Mouse (Mus musculus) cerebellum, postnatal 25 days (tissue): ENCODE measurements around the gene Ppil1.
"Not testable (repeated sequence)": the region's sequence is repeated elsewhere in the genome, so short reads cannot be mapped to it uniquely, and the experiment has no call there.

ENCODE experiments used
- DNase-seq, 2 experiments: peaks; one replicate each; pipeline ENCODE4 v3.0.0; 2021; ENCODE audit warnings: mixed read lengths in 2 of 2

Gene Ppil1

DNA sequence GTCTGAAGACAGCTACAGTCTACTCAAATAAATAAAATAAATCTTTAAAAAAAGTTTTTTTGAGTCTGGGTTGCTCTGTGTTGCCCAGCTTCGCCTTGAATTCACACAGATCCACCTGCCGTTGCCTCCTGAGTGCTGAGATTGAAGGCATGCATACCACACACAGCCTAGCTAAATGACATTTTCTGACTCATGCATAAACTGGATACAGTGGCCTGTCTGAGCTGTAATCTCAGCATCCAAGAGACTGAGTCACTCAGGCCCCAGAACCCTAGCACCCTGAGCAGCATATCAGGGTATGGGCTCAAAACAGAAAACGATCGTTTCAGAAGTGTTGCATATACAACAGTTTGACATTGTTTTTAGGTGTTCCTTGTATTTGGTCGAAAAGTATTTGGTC, 17.6 kb upstream of the Ppil1 start:
- no peak for DNase-seq

DNA sequence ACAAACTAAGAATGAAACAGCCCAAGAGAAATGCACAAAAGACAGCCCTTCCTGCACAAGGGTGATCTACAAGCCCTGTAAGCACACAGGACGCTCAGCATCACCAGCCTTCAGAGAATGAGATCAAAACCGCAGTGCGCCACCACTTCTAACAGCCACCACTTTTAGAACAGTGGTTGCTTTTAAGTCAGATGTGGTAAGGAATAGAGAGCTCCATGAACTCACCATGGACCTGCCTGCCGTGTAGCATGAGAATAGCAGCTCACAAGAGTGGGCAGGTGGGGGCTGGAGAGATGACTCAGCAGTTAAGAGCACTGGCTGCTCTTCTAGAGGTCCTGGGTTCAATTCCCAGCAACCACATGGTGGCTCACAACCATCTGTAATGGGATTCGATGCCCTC, 16.4 kb upstream of the Ppil1 start:
- DNase-seq: no peak

DNA sequence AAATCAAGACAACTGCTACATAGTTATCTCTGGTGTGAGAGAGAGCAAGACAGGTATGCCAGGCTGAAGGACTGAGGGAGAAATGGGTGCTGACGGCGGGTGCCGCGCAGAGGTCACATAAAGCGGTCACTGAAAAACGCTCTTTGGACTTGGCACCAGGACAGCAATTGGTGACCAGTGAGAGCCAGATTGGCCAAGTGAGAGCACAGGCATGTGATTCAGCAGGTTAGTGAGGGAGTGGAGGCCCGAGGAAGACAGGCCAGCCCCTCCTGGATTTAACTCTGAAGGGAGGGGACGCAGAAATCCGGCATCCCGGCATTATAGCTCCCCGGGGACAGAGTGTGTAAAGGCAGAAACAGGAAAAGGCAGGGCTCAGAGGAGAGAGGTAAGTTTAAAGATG, 9.9 kb upstream of the Ppil1 start:
- DNase-seq: no peak

DNA sequence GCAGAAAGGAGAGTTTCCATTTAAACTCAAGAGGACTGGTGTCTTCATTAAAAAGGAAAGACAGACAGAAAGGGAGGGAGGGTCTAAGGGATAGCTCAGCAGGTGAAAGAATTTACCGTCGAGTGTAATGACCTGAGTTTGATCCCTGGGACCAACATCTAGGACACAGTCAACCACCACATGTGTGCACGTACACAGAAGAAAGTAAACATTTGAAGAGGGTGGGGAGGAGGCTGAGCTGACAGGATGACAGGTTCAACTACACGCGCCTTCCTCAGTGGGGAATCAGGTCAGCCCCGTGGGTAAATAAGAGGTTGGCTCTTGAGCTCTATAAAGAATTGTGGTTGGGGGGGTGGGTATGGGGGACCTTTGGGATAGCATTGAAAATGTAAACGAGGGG, 9.2 kb upstream of the Ppil1 start:
- no peak for DNase-seq

DNA sequence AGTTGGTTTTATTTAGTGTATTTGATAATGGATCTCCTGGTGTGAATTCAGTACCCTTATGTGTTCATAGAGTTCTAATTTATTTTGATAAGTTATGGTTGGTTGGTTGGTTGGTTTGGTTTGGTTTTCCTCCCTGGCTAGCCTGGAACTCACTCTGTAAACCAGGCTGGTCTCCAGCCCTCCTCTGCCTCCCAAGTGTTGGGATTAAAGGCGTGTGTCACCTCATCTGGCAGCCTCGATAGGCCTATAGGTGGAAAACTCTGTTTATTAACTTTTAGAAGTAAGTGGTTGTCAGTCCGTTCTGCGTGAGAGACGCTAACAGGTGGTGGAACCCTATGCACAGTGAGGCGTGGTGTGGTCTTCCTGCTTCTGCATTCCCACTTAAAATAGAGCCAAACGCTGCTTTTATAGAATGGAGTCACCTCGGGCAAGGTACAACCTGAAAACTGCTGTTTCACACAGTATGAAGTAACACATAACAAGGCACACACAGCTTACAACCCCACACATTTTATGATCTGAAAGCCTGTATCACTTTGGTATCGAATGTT, 6.2 kb upstream of the Ppil1 start:
- DNase-seq: no peak

DNA sequence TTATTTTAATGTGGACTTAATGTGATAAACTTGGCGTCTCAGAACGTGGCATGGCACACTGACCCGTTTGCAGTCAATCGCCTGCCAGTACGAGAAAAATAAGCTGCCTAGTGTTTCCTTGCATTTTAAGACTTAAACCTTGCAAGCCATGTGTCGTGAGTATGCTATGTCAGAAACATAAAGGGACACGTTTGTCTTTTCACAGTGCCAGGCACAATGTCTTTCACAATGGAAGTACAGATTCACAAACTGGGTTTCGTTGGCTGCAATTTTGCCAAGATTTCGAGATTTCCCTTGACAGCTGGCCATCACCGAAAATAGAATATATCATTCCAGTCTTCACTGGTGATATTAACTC, 5.3 kb upstream of the Ppil1 start:
- no peak for DNase-seq

DNA sequence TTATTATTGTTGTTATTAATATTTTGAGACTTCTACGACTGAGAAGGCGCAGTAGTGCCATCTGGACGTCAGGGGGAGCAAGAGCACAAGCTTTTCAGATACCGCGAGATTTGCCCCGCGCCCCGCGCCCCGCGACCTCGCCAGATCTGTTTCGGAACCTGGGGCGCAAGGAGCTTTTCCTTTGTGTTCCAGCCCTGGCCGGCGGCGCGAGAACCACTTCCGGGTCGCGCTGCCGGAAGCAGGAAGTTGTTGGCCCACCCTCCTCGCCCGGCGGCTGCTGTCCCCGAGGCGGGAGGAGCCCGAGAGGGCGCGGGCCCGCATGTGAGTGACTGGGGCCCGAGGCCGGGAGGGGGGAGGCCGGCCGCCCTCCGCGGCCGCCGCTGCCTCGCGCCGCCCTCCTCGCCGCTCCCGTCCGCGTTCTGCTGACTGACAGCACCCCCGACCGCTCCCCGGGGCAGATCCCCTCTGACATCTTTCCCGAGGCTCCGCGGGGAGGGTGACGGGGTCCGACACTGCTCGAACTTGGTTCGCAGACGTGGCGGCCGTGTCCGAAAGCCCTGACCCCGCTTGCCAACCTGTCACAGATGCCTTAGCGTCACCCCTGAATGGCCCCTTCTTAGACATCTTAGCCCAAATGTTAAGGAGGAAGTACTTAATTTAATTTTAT, 4.8 kb upstream of the Ppil1 start, which contains the start of gene BC004004:
TSS of gene BC004004 (plus strand) at position 107 of the 667 bp plus-strand sequence.
- peak; percentile 97 to 98 for DNase-seq

DNA sequence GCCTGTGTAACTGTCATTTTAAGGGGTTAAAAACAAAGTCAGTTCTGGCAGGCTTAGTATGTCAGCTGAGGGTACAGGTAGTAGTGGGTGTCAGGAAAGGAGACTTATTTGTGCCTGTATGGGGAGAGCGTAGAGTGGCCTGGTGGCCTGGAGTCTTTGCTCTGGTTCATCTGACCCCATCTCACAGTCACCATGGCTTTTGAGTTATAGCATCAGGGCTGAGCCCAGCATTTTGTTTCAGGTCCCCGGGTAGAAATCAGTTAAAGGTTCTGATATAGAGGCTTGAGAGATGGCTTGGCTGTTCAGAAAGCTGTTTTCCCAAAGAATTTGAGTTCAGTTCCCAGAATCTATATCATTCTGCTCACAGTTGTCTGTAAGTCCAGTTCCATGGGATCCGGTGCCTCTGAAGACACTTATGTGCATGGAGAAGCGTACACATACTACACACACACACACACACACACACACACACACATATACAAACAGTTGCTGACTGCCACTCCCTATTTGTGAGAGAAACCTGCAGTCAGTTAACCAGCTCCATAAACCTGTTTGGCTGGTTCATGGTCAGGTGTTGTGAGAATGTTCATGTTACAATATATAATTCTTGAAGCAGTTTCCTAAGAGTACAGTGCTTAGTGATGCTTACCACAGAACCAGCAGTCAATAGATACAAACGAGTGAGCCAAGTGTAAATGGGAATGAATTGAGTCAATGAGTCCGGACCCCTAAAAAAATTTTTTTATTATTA, 4.1 kb upstream of the Ppil1 start:
- peak in 1 of 2 experiments; percentile 31 for DNase-seq

DNA sequence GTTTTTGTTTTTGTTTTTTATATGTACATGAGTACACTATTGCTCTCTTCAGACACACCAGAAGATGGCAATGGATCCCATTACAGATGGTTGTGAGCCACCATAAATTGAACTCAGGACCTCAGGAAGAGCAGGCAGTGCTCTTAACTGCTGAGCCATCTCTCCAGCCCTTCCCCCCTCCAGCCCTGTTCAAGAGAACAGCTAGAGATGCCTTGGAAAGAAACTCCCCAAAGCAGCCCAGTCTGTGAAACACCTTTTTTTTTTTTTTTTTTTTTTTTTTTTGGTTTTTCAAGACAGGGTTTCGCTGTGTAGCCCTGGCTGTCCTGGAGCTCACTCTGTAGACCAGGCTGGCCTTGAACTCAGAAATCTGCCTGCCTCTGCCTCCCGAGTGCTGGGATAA, 3.1 kb upstream of the Ppil1 start:
- DNase-seq: not testable (repeated sequence)

DNA sequence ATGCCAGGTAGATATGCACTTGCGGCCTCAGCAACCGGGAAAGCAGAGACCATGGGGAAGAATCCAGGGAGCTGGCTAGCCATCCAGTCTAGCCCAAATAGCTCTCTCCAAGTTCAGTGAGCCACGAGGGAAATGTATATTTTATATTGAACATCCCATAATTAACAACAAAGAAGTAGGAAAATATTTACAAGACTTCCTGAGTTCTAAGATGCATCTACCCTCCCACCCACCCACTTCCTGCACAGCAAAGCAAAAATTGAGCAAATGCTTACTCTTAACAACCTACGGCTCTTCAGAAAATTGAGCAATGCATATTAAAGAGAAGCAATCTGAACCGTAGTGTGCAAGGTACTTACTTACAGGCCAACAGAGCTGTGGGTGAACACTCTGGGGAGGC, 774 bp upstream of the Ppil1 start:
- DNase-seq: no peak

DNA sequence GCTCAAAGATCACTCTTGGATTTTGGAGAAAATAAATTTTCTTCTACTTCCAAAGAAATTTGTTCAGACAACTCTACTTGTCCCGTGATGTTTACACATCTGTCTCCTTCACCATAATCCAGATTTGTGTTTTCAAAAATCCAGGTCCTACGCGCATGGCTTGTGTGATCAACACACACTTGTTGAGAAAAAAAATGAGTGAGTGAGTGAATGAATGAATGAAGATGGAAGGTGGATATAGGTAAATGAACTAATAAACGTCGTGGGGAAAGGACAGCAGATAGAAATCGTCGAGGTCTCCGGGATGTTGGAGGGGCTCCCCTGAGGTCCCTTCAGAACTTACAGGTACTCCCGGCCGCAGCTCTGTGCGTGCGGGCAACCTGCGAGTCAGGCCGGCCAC, 569 bp downstream of the Ppil1 start:
- DNase-seq: no peak

DNA sequence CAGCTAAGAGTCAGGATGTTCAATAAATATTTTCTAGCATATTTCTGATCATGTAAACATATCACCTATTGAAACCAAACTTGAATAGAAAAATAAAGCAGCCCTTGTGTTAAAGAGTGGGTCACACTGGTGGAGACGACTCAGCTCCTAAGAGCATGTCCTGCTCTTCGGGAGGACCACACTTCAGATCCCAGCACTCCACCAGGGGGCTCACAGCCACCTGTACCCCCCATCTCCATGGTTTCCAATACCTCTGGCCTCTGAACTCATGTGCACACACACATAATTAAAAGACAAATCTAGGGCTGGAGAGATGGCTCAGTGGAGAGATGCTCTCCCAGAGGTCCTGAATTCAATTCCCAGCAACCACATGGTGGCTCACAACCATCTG, 1.7 kb downstream of the Ppil1 start:
- DNase-seq: no peak

DNA sequence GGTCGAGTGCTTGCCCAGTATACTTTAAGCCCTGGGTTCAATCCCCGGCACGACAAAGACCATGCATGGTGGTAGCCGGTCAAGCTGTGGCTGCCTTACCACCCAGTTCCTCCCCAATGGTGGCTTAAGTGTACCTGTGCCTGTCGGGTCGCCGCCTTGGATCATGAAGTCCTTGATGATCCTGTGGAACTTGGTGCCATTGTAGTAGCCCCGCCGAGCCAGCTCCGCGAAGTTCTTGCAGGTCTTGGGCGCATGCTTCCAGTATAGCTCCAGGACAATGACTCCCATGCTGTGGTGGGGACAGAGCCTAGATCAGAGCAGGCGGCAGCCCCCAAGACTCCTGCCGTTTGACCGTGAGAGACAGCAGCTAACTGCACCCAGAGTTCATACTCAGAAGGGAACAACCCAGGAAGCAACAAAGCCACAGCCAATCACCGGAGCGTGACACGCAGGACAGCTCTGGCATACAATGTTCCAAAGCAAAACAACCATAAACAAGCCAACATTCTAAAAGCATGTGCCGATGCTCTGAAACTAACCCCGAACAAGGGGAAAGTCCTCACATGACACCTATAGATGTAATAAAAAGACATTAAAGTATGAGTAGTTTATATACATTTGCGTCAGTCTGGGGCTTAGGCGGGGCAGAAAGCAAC, 2.3 kb downstream of the Ppil1 start:
- DNase-seq: no peak

DNA sequence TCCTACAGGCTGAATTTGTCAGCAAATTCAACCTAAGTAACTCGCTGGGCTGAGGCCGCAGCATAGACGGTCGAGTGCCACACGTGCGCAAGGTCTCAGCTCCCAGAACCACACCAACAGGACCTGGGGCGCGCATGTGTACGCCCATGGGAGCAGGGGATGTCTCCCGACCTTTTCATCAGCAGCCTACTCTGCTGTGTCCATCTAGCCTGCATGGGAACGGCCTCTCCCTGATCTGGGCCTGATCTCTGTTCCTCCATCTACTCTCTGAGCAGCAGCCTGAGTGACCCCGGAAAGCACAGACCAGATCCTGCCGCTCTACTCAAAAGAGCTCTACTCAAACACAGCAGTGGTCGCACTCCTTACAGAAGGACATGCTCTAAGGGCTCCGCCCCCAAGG, 3.5 kb downstream of the Ppil1 start:
- no peak for DNase-seq

DNA sequence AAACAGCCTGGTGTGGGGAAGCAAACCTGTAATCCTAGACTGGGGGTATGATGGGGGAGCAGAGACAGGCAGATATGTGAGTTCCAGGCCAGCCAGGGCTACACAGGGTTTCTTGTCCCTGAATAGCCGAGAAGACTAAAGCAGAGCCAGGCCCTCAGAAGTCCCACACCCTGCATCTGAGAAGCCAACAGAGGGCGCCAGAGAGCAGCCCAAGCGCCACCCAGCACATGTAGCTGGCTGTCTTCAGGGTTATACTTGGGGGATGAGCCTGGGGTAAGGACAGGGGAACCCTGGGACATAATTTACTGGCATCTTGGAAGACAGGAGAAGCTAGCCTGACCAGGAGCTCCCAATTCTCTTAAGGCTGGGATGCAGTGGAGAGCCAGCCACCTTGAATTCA, 4.5 kb downstream of the Ppil1 start:
- peak; percentile 85 to 91 for DNase-seq

DNA sequence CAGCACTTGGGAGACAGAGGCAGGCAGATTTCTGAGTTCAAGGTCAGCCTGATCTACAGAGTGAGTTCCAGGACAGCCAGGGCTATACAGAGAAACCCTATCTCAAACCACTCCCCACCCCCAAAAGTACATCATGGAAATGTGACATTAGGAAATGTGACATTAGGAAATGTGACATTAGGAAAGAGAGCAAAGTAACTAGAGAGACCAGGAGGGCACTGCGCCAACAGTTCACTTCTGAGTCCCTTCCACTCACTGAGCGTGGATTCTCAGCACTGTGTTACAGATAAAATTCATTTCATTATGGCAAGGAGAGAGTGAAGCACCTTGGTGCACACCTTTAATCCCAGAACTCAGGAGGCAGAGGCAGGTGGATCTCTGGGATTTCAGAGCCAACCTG, 5.1 kb downstream of the Ppil1 start:
- DNase-seq: no peak

DNA sequence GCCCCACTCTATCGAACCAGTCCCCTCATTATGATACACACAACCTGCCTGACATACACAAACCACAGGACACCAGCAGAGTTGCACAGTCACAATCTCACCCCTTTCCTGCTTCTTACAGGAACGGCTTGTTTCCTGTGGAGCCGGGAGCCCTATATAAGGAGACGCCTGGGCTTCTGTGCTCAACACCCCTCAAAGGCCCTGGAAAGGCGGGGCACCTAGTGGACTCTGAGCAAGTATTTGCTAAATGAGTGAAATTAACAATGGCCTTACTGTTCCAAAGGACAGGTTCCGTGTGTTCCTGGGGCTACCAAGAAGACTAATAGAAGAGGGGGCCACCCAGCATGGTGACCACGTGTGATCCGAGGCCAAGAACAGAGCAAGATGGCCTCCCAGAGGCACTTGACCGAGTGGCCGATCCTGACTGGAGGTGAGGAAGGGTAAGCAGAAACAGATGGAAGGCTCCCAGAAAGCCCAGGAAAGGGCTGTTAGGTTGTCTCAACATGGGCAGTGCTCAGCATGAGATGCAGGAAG, 5.9 kb downstream of the Ppil1 start:
- DNase-seq: no peak

DNA sequence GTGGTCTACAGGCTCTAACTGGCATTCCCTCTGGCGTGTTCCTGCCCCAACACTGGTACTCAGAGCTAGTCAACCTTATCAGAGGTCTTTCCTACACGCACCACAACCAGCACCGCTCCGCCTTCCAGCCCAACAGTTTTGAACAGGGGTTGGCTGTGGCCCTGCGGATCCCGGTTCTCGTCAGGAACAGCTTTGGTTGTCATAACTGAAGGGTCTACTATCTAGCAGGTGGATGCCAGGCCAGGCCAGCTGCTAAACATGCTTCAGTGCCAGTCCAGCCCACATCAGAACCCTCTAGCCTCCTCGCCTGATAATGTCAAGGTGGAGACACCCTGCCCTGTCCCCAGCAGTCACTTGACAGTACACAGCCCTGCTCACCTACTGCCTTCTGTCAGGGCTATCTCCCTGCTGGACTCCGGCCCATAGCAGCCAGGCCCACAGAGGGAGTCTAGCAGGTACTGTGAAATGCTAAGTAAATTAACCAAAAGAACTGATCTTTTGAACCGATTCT, 6.9 kb downstream of the Ppil1 start:
- peak in 1 of 2 experiments; percentile 54 for DNase-seq

DNA sequence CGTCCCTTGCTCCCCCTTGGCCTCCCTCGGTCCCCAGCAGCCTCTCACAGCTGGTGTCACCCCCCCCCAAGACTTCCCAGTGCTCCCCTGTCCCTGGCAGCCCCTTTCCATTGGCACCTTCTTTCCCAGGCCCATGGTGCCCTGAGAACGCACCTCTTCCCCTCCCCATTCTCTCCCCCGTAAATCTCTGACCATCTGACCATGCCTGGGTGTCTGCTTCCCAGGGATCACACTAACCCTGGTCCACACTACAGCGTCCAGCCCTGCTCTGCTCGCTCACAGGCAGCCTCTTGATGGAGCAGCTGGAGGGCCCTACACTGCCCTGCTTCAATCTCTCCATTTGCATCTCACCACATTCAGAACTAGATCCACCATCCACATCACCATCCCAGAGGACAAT, 7.5 kb downstream of the Ppil1 start:
- no peak for DNase-seq

DNA sequence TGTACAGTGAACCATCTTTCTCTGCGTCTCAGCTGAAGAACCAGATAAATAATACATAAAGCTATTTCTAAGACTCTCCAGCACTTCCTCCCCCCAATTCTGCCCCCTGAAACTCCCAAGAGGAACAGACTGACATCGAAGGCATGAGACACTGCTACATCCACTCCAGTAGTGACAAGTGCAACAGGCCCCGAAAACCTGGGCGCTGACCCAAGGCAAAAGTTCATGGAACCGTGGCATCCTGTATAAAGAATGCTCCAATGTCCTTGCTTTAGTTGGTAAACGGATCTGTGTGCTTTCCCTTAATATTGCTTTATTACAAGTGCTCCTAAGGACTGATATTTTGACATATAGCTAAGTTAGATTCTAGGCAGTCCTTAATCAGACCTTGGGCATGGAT, 9.2 kb downstream of the Ppil1 start:
- DNase-seq: not testable (repeated sequence)

DNA sequence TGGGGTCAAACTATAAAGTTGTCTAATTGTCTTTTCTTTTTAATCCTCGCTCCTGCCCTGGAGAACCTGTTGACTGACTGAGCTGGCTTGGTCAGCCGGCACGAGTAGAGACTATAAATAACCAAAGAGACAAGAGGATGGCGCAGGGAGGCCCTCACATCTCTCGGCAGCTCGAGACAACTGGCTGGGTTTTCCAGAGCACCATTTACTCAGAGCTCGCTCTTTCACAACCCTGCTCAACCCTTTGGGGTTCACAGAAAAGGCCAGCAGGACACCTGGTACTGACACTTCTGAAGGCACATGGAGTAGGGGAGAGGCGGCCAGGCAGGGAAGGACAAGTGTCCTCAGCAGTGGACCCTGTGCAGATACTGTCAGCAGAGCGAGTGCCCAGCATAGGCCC, 10.3 kb downstream of the Ppil1 start:
- no peak for DNase-seq

DNA sequence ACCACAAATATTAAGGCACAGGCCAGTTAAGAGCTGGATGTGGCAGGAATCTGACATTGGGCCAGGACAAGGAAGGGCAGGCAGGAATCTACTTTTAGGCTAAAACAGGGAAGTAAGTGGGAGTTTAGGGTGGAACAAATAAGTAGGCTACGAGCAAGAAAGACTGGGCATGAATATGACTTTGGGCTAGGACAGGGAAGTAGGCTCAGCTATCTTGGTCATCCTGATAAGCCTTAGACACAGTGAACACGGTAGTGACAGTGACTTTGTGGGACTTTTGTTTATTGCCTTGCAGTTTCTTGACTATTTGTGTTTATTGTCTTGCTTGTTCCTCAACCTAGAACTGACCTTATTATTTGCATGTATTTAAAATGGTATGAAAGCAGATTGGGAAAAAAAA, 10.8 kb downstream of the Ppil1 start:
- no peak for DNase-seq

DNA sequence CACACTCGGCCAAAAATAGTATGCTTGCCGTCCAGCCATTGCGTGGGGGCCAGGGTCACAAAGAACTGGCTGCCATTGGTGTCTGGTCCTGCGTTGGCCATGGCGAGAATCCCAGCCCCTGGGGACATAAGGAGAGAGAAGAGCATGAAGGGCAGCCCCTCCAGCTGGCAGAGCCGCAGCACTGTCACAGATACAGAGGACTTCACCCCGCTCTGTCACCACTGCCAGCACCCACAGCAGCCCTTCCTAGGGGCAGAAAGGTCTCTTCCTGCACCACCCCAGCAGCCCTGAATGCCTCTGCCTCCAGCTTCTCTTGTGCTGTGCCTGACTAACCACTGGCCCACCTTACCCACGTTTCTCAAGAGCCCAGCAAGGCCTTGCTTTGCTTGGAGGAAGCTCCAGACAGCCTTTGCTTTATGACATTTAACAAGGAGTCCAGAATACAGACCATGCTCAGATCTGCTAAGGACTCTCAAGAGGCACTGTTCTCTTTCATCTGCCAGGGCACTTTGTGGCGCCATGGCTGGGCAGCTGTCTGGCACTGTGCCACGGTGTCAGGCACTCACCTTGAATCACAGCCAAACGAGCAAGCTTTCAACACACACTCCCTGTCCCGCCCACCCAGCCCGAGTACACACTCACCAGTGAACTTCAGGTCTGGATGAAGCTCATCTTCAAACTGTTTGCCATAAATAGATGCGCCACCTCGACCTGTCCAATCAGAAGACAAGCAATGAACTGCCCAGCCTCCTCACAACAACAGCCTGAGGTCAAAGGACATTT, 12.2 kb downstream of the Ppil1 start:
- no peak for DNase-seq
